Mouse (Mus musculus) kidney, postnatal 0 days (tissue): ENCODE data around the gene Eno3. TPM values are rescaled to one million over a fixed set of nuclear protein-coding genes. Genes with fewer than 3 reads are reported as not detected.

ENCODE experiments used
- ATAC-seq: fragments of 200-750 bp; cut with Nextera tagmentation; replicated peaks from 2 replicates; pipeline ENCODE4 v1.8.0; 2017; ENCODE audit warnings: low read depth, moderate number of reproducible peaks, moderate TSS enrichment, moderate library complexity; ENCODE audit not compliant: low FRiP score
- DNase-seq: peaks from one replicate; pipeline ENCODE4 v3.0.0-alpha.2; 2016; ENCODE audit warnings: low spot score
- H3K27ac ChIP-seq: fragments of 300-500 bp; sonication (generic); 2 replicates; pipeline ENCODE4 v1.5.1; 2014; ENCODE audit warnings: mild to moderate bottlenecking
- H3K27me3 ChIP-seq: fragments of 300-500 bp; sonication (generic); 2 replicates; pipeline ENCODE4 v1.6.1; 2014; ENCODE audit warnings: low read length, mixed read lengths; ENCODE audit not compliant: insufficient read depth
- H3K36me3 ChIP-seq: fragments of 300-500 bp; sonication (generic); 2 replicates; pipeline ENCODE4 v1.6.1; 2014; ENCODE audit warnings: low read length, mixed read lengths; ENCODE audit not compliant: insufficient read depth
- H3K4me1 ChIP-seq: fragments of 300-500 bp; sonication (generic); replicated peaks from 2 replicates; pipeline ENCODE4 v1.6.1; 2014; ENCODE audit warnings: antibody characterized with exemption, low read length, mixed read lengths; ENCODE audit not compliant: insufficient read depth
- H3K4me2 ChIP-seq: fragments of 300-500 bp; sonication (generic); 2 replicates; pipeline ENCODE4 v1.6.1; 2014; ENCODE audit warnings: mild to moderate bottlenecking, low read length, moderate library complexity, mixed read lengths
- H3K4me3 ChIP-seq: fragments of 300-500 bp; sonication (generic); replicated peaks from 2 replicates; pipeline ENCODE4 v1.5.1; 2014; ENCODE audit warnings: low read depth, low read length
- H3K9ac ChIP-seq: fragments of 300-500 bp; sonication (generic); 2 replicates; pipeline ENCODE4 v1.6.1; 2014; ENCODE audit warnings: low read depth, low read length
- H3K9me3 ChIP-seq: fragments of 300-500 bp; sonication (generic); replicated peaks from 2 replicates; pipeline ENCODE4 v1.6.1; 2016; ENCODE audit warnings: low read length, inconsistent platforms, mixed read lengths
- CTCF ChIP-seq: IDR thresholded peaks from 2 replicates; pipeline ENCODE4 v1.5.1; 2016; ENCODE audit warnings: antibody characterized with exemption, low read depth, mild to moderate bottlenecking, moderate library complexity
- WGBS: fragments of 180-500 bp; shearing (Covaris S2); extraction: QIAGEN DNeasy Blood & Tissue Kit; methylation state at CpG from one replicate; pipeline ENCODE4 v1.1.7; 2014; 5-methylcytosine and 5-hydroxymethylcytosine counted together
- polyA plus RNA-seq: library from polyadenylated mRNA; unstranded; fragments of >200 nt; fragmentation: Nextera tagmentation; extraction: Ambion mirVana; gene quantifications from 2 replicates; pipeline ENCODE4 v1.2.1, GENCODE M21; 2015

Gene Eno3
- polyA plus RNA-seq, 1 experiment from 2014 or later: 10.0 TPM

- Histone ChIP-seq H3K4me3 (peak overlapping the region; percentile 91), H3K27ac (peak overlapping the region; percentile 99), H3K4me1 (peaks cover 29% of the 10 kb centered on the region), H3K36me3 (peaks cover 22% of the 10 kb centered on the region), H3K9me3 (no peaks in the 10 kb centered on the region), H3K9ac (peak overlapping the region; percentile 98), H3K4me2 (peak overlapping the region; percentile 90), H3K27me3 (no peaks in the 10 kb centered on the region)
- no peak for TF ChIP-seq CTCF
- DNase-seq: peak; percentile 87
- WGBS: under 1% methylated on average over 48 of the region's 48 CpGs
- ATAC-seq: peak; percentile 49
Observed at GRCm38 (mm10) chr11:70654923-70655570, 2.0 kb upstream of the Eno3 start.

GRCm38 (mm10) chr11:70655571-70656455, 1.2 kb upstream of the Eno3 start:
- Histone ChIP-seq H3K27ac (peak overlapping the region; percentile 99), H3K9ac (peak overlapping the region; percentile 98), H3K4me3 (peak overlapping the region; percentile 91), H3K4me1 (peaks cover 29% of the 10 kb centered on the region), H3K36me3 (peaks cover 14% of the 10 kb centered on the region; the same call in 1 of the 2 replicates), H3K27me3 (no peaks in the 10 kb centered on the region), H3K9me3 (no peaks in the 10 kb centered on the region), H3K4me2 (peak overlapping the region; percentile 90)
- ATAC-seq (0 out of 2 replicates have a peak, but pooled peaks have one; percentile 16), DNase-seq (peak; percentile 72)
- under 1% methylated on average over 58 of the region's 61 CpGs for WGBS
- TF ChIP-seq CTCF: no peak

GRCm38 (mm10) chr11:70656456-70656927, 510 bp upstream of the Eno3 start:
- H3K9ac ChIP-seq: peak overlapping the region; percentile 98; the same call in 1 of the 2 replicates
- TF ChIP-seq CTCF: no peak
- no peak for DNase-seq
- peak overlapping the region; percentile 90 for H3K4me2 ChIP-seq
- no peaks in the 10 kb centered on the region for H3K27me3 ChIP-seq
- H3K9me3 ChIP-seq: no peaks in the 10 kb centered on the region
- H3K27ac ChIP-seq: peak overlapping the region; percentile 99; the same call in 1 of the 2 replicates
- ATAC-seq: no peak
- peaks cover 9% of the 10 kb centered on the region; the same call in 1 of the 2 replicates for H3K36me3 ChIP-seq
- H3K4me3 ChIP-seq: peak overlapping the region; percentile 91
- WGBS: 15% methylated on average over 16 of the region's 16 CpGs
- peaks cover 29% of the 10 kb centered on the region for H3K4me1 ChIP-seq

GRCm38 (mm10) chr11:70657573-70657972, 571 bp downstream of the Eno3 start:
- ATAC-seq (no peak), DNase-seq (no peak)
- Histone ChIP-seq H3K36me3 (peaks cover 10% of the 10 kb centered on the region; the same call in 1 of the 2 replicates), H3K27me3 (no peaks in the 10 kb centered on the region), H3K27ac (no peak overlapping the region), H3K9ac (no peak overlapping the region), H3K4me3 (no peak overlapping the region), H3K9me3 (no peaks in the 10 kb centered on the region), H3K4me2 (0 out of 2 replicates have a peak overlapping the region, but pooled peaks have one; percentile 14), H3K4me1 (peaks cover 22% of the 10 kb centered on the region)
- no peak for TF ChIP-seq CTCF
- 34% methylated on average over 6 of the region's 6 CpGs for WGBS

GRCm38 (mm10) chr11:70657991-70658390, 989 bp downstream of the Eno3 start:
- WGBS: 40% methylated on average over 9 of the region's 9 CpGs
- Histone ChIP-seq H3K36me3 (peaks cover 12% of the 10 kb centered on the region), H3K27ac (no peak overlapping the region), H3K4me2 (no peak overlapping the region), H3K9ac (no peak overlapping the region), H3K9me3 (no peaks in the 10 kb centered on the region), H3K27me3 (no peaks in the 10 kb centered on the region), H3K4me1 (peaks cover 17% of the 10 kb centered on the region), H3K4me3 (no peak overlapping the region)
- DNase-seq (no peak), ATAC-seq (no peak)
- TF ChIP-seq CTCF: no peak

GRCm38 (mm10) chr11:70658521-70658920, 1.5 kb downstream of the Eno3 start:
- DNase-seq (no peak), ATAC-seq (no peak)
- Histone ChIP-seq H3K4me1 (peaks cover 17% of the 10 kb centered on the region), H3K27me3 (no peaks in the 10 kb centered on the region), H3K36me3 (peaks cover 17% of the 10 kb centered on the region), H3K4me3 (no peak overlapping the region), H3K4me2 (no peak overlapping the region), H3K9me3 (no peaks in the 10 kb centered on the region), H3K9ac (no peak overlapping the region), H3K27ac (no peak overlapping the region)
- 86% methylated on average over 5 of the region's 5 CpGs for WGBS
- no peak for TF ChIP-seq CTCF
